Mouse (Mus musculus) heart, postnatal 0 days (tissue): ENCODE measurements around the gene Ccdc32.

Experiments
- CTCF ChIP-seq: IDR thresholded peaks from 2 replicates; pipeline ENCODE4 v1.5.1; 2016; ENCODE audit warnings: antibody characterized with exemption, control low read depth, low read depth
- EP300 ChIP-seq: IDR thresholded peaks from 2 replicates; pipeline ENCODE4 v1.6.1; 2016; ENCODE audit warnings: antibody characterized with exemption, low read depth

DNA sequence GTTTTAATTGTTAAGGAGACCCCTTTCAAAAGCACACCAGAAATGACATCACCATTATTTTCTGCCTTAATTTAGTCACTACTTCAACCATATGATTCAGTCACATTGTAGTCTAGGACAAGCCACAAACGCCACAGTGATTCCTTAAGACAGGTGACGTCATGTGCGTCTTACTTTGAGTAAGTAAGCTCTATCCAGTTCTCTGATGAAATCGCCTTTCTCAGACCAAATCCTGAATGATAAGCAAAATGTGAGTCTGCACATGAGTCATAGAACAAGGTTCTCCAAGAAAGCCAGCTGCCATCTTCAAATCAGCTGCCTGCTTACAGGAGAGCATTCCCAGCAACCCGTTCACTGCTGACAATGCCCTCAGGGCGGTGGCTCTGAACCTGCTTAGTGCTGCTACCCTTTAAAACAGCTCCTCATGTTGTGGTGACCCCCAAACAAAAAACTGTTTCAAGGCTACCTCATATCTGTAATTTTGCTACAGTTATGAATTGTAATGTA is 6.0 kb downstream of the Ccdc32 start:
- TF ChIP-seq CTCF (no peak), EP300 (no peak)
